Mouse (Mus musculus): ENCODE data around the gene Ddx42. TPM values are rescaled to one million over a fixed set of nuclear protein-coding genes. Genes with fewer than 3 reads are reported as not detected.

The Ddx42 gene
- polyA plus RNA-seq, 1 experiment, result 45.4 TPM

DNA sequence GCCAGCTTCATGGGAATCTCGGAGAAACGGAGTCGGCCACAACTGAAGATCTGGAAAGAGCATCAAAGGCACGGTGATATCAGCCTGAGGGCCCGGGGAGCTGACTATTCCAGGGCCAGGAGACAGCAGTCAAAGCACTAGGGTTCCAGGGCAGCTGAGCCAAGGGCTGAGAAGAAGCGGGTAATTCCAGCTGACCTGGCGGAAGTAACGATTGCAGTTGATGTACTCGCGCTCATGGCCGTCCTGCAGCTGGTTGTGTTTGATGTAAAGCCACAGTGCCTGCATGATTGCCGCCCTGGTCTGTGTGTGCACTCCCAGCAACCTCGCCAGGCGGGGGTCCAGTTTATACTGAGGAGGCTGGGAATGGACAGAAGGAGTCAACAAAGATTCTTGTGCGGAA, 48.3 kb downstream of the Ddx42 start:
- WGBS, result 34% methylated on average over 15 of the region's 15 CpGs
- TF ChIP-seq CTCF (IDR thresholded peaks at IDR 0.05; ENCODE audit: borderline replicate concordance, insufficient read depth, low read depth, low read length), result no peak
- no peak for TF ChIP-seq POLR2A (IDR thresholded peaks at IDR 0.05; ENCODE audit: borderline replicate concordance, insufficient read depth, low read length)
- Histone ChIP-seq H3K4me1 (ENCODE audit: control insufficient read depth, insufficient read depth, low read length) (peaks cover 44% of the 10 kb centered on the region), H3K27me3 (ENCODE audit: control insufficient read depth, insufficient read depth, low read length) (no peaks in the 10 kb centered on the region), H3K4me3 (replicated peaks; ENCODE audit: insufficient read depth, low read depth, low read length) (no peak overlapping the region), H3K27ac (ENCODE audit: insufficient read depth, low read length) (peak overlapping the region; percentile 22)
- DNase-seq, result peak in 1 of 2 experiments; percentile 40

DNA sequence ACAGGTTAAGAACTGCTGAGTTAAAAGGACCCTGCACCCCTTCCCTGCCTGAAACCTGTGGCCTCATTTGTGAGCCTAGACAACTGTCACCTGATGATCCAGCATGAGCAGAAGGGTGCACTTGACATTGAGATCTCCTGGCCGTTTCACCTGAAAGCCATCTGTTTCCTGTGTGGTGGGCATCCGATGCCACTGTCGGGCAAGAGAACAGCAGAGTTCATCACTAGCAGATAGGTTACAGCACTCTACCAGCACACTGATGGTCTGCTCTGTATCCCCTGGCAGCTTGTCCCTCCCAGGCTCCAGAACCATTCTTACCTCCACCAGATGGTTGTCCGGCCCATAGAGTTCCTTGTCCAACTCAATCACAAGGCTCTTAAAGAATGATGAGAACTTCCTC, 48.8 kb downstream of the Ddx42 start:
- peaks cover 47% of the 10 kb centered on the region for H3K4me1 ChIP-seq (ENCODE audit: control insufficient read depth, insufficient read depth, low read length)
- H3K4me3 ChIP-seq (replicated peaks; ENCODE audit: insufficient read depth, low read depth, low read length), result no peak overlapping the region
- peak; percentile 43 to 57 for DNase-seq
- TF ChIP-seq CTCF (IDR thresholded peaks at IDR 0.05; ENCODE audit: borderline replicate concordance, insufficient read depth, low read depth, low read length) (no peak), POLR2A (IDR thresholded peaks at IDR 0.05; ENCODE audit: borderline replicate concordance, insufficient read depth, low read length) (peak; percentile 15; the same call in 1 of the 2 replicates)
- WGBS, result 8% methylated on average over 4 of the region's 4 CpGs
- H3K27ac ChIP-seq (ENCODE audit: insufficient read depth, low read length), result peak overlapping the region; percentile 73
- H3K27me3 ChIP-seq (ENCODE audit: control insufficient read depth, insufficient read depth, low read length), result no peaks in the 10 kb centered on the region

- H3K27ac ChIP-seq (ENCODE audit: insufficient read depth, low read length), result peak overlapping the region; percentile 86
- DNase-seq, result peak; percentile 29 to 39
- 74% methylated on average over 10 of the region's 10 CpGs for WGBS
- peaks cover 47% of the 10 kb centered on the region for H3K4me1 ChIP-seq (ENCODE audit: control insufficient read depth, insufficient read depth, low read length)
- H3K4me3 ChIP-seq (replicated peaks; ENCODE audit: insufficient read depth, low read depth, low read length), result peak overlapping the region; percentile 5
- H3K27me3 ChIP-seq (ENCODE audit: control insufficient read depth, insufficient read depth, low read length), result no peaks in the 10 kb centered on the region
- TF ChIP-seq POLR2A (IDR thresholded peaks at IDR 0.05; ENCODE audit: borderline replicate concordance, insufficient read depth, low read length), result no peak
- no peak for TF ChIP-seq CTCF (IDR thresholded peaks at IDR 0.05; ENCODE audit: borderline replicate concordance, insufficient read depth, low read depth, low read length)
These were observed 49.7 kb downstream of the Ddx42 start for GRCm38 (mm10) chr11:106266431-106266830.

- peaks cover 47% of the 10 kb centered on the region for H3K4me1 ChIP-seq (ENCODE audit: control insufficient read depth, insufficient read depth, low read length)
- 10% methylated on average over 15 of the region's 15 CpGs for WGBS
- H3K27ac ChIP-seq (ENCODE audit: insufficient read depth, low read length), result peak overlapping the region; percentile 86
- no peaks in the 10 kb centered on the region for H3K27me3 ChIP-seq (ENCODE audit: control insufficient read depth, insufficient read depth, low read length)
- DNase-seq, result peak; percentile 97 to 98
- TF ChIP-seq CTCF (IDR thresholded peaks at IDR 0.05; ENCODE audit: borderline replicate concordance, insufficient read depth, low read depth, low read length) (no peak), POLR2A (IDR thresholded peaks at IDR 0.05; ENCODE audit: borderline replicate concordance, insufficient read depth, low read length) (peak; percentile 23; the same call in 1 of the 2 replicates)
- H3K4me3 ChIP-seq (replicated peaks; ENCODE audit: insufficient read depth, low read depth, low read length), result peak overlapping the region; percentile 5
These were observed 50.7 kb downstream of the Ddx42 start for GRCm38 (mm10) chr11:106267311-106267852.

GRCm38 (mm10) chr11:106267871-106268270, 51.1 kb downstream of the Ddx42 start:
- DNase-seq, result peak; percentile 82 to 89
- peak overlapping the region; percentile 5 for H3K4me3 ChIP-seq (replicated peaks; ENCODE audit: insufficient read depth, low read depth, low read length)
- H3K27ac ChIP-seq (ENCODE audit: insufficient read depth, low read length), result peak overlapping the region; percentile 86
- H3K4me1 ChIP-seq (ENCODE audit: control insufficient read depth, insufficient read depth, low read length), result peaks cover 44% of the 10 kb centered on the region
- TF ChIP-seq POLR2A (IDR thresholded peaks at IDR 0.05; ENCODE audit: borderline replicate concordance, insufficient read depth, low read length) (no peak), CTCF (IDR thresholded peaks at IDR 0.05; ENCODE audit: borderline replicate concordance, insufficient read depth, low read depth, low read length) (no peak; the same call in 1 of the 2 replicates)
- 7% methylated on average over 5 of the region's 5 CpGs for WGBS
- no peaks in the 10 kb centered on the region for H3K27me3 ChIP-seq (ENCODE audit: control insufficient read depth, insufficient read depth, low read length)

DNA sequence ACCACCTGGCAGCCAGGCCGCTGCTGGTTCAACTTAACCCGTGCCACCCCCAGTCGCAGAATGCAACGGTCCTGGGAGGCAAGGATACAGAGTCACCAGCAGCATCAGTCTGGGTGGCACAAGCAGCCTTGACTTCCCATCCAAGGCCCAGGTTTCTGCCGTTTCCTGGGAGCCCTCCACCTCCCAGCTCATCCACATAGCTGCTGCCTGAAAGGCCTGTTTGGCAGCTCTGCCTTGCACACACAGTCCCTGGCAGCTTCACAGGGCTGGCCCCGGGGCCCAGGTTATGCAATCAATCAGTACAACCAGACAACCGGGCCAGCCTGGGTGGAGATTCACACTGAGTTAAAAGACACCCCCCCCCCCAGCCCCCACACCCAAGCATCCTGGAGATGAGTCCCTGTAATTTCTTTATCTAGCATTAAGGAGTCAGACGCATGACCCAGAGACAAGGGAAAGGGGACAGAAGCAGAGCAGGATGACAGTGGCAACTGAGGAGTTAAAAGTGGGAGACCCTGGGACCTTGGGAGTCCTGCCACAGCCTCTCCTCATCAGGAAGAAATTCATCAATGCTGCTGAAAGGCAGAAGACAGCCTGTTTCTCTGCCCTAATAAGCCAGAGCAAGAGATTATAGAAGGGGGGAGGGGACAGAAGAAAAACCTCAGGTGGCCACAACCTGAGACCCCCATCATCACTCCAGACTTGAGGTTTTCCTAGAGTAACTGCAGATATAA, 51.8 kb downstream of the Ddx42 start:
- no peak for TF ChIP-seq CTCF (IDR thresholded peaks at IDR 0.05; ENCODE audit: borderline replicate concordance, insufficient read depth, low read depth, low read length)
- 0 out of 2 replicates have a peak, but pooled peaks have one; percentile 39 for TF ChIP-seq POLR2A (IDR thresholded peaks at IDR 0.05; ENCODE audit: borderline replicate concordance, insufficient read depth, low read length)
- Histone ChIP-seq H3K27me3 (ENCODE audit: control insufficient read depth, insufficient read depth, low read length) (no peaks in the 10 kb centered on the region), H3K4me1 (ENCODE audit: control insufficient read depth, insufficient read depth, low read length) (peaks cover 41% of the 10 kb centered on the region), H3K4me3 (replicated peaks; ENCODE audit: insufficient read depth, low read depth, low read length) (peak overlapping the region; percentile 35), H3K27ac (ENCODE audit: insufficient read depth, low read length) (peak overlapping the region; percentile 86)
- WGBS, result 4% methylated on average over 8 of the region's 8 CpGs
- peak; percentile 91 to 96 for DNase-seq

- DNase-seq, result peak; percentile 70 to 75
- H3K27me3 ChIP-seq (ENCODE audit: control insufficient read depth, insufficient read depth, low read length), result no peaks in the 10 kb centered on the region
- WGBS, result 6% methylated on average over 3 of the region's 3 CpGs
- TF ChIP-seq CTCF (IDR thresholded peaks at IDR 0.05; ENCODE audit: borderline replicate concordance, insufficient read depth, low read depth, low read length) (no peak), POLR2A (IDR thresholded peaks at IDR 0.05; ENCODE audit: borderline replicate concordance, insufficient read depth, low read length) (no peak)
- peak overlapping the region; percentile 35 for H3K4me3 ChIP-seq (replicated peaks; ENCODE audit: insufficient read depth, low read depth, low read length)
- peaks cover 37% of the 10 kb centered on the region for H3K4me1 ChIP-seq (ENCODE audit: control insufficient read depth, insufficient read depth, low read length)
- peak overlapping the region; percentile 86 for H3K27ac ChIP-seq (ENCODE audit: insufficient read depth, low read length)
These were observed 52.3 kb downstream of the Ddx42 start for GRCm38 (mm10) chr11:106269060-106269431.

All from cerebellum, adult 2 months (tissue).